Mouse (Mus musculus): ENCODE results near the gene Ppp1r7.
"Not testable (repeated sequence)": the region's sequence is repeated elsewhere in the genome, so short reads cannot be mapped to it uniquely, and the experiment has no call there.

Ppp1r7 gene

DNA sequence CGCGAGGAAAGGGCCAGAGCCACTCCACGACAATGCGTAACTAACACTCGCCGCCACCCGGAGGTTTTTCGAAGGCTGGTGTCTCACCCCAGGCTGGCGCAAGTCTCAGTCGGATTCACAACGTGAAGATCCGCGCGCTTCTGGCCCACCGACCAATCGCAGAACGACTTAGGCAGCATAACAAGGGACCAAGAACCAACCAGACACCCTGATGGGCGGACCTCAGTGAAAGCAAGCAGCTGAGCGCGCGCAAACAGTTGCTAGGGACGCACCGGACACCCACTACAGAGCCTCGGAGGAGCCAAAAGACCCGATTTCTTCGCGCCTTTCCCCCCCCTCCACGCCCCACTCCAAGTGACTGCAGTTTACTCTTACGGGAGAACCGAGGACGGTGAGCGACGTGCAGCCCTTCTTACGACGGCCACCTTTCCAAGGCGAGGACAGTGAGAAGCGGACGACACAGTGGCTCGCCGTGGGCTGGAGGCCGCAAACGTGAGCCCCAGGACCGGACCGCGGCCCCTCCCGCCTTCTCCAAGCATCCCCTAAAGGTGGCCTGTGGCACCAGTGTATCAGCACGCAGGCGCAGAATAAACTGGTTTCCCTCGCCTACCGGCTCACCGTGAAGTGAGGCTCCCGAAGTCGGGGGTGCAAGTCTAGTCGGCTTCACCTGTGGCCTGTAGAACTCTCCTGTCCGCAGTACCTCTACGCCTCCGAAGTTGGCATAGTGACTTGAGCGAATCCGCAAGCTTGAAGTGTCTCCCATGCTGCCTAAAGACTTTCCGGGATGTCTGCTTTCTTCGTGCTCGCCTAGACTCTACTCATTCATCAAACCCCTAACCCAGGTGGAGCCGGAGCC lies at the start of gene Ppp1r7, which contains the start of gene Pask:
Ppp1r7 (plus strand) TSS at position 207 of the 856 bp plus-strand sequence.
Pask (minus strand) TSS at position 835 of the 856 bp plus-strand sequence.
- peak; percentile 97 for DNase-seq (ENCODE audit: low spot score)

DNA sequence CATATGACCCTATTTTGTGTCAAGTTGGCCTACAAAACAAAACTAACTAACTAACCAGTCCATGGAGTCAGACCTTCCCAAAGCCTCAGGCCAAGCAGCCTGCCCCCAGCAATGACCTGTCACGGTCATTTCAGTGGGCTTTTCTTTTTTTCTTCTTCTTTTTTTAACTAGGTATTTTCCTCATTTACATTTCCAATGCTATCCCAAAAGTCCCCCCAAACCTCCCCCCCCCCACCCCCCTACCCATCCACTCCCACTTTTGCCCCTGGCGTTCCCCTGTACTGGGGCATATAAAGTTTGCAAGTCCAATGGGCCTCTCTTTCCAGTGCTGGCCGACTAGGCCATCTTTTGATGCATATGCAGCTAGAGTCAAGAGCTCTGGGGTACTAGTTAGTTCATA lies 48.2 kb upstream of the Ppp1r7 start:
- DNase-seq (ENCODE audit: low spot score): not testable (repeated sequence)

DNA sequence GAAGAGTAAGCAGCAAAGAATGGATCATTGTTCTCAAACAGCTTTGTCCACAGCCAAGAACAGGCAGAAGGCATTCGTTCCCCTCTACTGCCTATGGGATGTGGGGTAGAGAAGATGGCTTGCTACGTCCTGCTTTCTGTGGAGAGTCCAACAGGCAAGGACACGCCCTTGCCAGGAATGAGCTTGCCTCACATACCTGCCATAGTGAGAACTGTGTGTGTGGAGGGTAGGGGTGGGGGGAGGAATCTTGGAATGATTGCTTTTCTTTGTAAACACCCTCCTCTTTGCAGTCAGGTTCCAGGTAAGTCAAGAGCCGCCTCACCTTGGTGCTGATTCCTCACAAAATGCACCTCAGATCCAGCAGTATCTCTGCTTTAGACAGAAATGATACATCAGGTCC lies 42.9 kb upstream of the Ppp1r7 start:
- no peak for DNase-seq (ENCODE audit: low spot score)

DNA sequence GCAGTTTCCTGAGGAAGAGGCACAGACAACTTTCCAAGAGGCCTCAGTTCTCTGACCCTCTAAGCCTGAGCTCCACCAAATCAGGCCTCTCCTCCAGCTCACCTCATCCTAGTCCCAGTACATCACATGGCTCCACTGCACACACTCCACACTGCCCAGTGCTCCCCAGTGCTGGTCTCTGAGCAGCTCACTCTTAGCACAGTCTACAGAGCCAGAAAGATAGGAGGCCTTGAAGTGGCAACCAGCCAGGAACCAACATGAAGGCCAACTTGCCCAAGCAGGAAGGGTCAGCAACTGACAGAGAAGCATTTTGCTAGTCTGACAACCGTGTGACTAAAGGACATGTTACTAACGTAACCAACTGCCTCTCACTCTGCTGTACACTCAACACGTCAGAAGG lies 42.1 kb upstream of the Ppp1r7 start:
- no peak for DNase-seq (ENCODE audit: low spot score)

DNA sequence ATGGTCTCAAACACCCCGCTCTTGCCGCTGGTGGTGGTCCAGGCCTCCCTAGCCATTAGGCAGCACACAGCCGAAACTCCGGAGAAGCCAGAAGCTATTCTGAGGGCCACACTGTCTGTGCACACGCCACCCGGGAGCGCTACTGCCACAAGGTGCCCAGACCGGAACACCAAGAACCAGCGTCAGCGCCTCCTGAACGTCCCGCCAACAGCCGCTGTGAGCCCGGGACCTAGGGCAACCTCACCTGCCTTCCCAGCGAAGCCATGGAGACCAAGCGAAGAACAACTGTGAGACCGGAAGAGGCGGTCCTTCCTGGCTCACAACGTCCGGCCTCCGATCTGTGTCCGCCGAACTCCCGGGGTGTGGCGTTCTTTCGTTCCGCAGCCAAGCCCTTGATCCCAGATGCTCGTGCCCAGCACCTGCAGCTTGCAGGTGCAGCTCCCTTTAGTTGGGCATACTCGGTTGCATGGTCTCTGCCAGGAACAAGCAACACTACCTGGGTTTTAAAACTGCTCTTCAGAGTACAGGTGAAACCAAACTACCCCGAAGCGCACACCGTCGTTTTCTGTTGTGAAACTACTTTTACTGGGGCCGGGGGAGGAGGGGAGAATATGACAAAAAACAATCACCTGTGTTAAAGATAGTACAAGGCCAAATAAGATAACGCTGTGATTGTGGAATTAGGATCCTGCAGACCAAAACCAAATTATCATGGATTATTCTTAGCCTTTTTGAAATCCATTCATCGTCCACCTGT lies 36.9 kb upstream of the Ppp1r7 start, which contains the start of gene Mterf4:
Mterf4 (minus strand) TSS at position 335 of the 757 bp plus-strand sequence.
- peak; percentile 85 for DNase-seq (ENCODE audit: low spot score)

DNA sequence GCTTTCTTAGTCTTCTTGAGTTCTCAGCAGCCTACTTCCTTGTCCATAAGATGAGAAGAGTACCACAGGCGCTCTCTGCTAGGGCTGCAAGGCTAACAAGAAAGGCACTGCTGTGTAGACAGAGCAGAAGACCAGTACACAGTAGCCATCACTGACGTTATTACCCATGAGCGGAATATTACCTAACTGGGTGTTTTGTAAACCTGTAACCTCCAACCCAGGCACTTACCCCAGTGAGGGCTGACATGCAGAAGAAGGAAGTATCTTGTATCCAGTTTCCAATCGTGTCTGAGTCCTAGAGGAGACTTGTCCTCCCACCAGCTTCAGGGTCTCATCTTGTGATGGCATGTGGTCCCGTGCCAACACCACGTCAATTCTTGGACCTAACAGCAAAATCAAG lies 18.7 kb upstream of the Ppp1r7 start:
- DNase-seq (ENCODE audit: low spot score): no peak

DNA sequence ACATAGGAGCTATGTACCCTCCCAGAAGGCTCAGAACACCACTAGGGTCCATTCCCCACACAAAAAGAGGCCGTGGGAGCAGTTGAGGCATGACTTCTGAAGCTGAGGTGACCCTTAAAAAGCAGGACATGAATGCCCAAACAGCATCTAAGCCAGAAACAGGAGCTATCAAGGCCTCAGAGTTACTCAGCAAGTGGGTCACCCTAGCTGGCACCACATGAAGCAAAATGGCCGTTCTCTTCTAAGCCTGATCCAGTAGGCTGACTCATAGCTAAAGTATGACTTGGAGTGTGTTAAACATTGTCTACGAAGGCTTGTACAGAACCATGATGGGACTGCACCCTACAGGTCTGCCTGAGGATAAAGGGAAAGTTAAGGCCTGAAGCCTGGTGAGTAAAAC lies 16.2 kb upstream of the Ppp1r7 start:
- no peak for DNase-seq (ENCODE audit: low spot score)

DNA sequence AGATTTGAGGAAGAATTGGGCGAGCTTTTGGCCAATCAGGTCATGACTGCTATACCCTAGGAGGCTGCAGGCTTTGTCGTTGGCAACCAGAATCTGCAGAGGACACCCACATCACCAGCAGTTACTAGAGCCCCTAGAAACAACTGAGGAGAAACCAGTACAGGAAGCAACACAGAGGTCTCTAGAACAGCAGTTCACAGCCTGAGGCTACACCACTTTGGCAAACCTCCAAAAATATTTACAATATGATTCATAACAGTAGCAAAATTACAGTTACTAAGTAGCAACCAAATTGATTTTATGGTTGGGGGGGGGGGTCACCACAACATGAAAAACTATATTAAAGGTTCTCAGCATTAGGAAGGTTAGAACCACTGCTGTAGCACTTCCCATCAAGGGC lies 8.0 kb upstream of the Ppp1r7 start:
- DNase-seq (ENCODE audit: low spot score): no peak

DNA sequence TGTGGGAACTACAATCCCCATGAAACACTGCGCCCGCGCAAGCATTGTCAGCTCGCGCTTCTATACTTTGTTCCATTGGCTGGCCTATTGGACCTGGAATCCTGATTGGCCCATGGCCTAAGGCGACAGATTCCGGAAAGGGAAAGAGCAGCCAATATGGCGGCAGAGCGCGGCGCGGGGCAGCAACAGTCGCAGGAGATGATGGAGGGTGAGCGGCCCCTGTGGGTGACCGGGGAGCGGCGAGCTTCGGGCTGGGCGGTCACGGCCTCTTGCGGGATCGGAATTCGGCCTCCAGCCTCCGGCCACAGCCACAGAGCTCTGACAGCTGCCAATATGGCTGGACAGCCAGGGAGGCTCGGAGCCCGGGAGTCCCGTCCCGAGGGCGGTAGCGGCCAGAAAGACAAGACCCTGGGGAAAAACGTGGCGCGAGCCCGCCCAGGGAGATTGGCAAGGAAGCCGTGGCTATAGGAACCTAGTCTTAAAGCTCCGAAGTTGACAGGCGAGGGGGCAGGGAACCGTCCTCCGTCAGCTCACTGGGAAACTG lies 922 bp downstream of the Ppp1r7 start:
- peak; percentile 98 for DNase-seq (ENCODE audit: low spot score)

DNA sequence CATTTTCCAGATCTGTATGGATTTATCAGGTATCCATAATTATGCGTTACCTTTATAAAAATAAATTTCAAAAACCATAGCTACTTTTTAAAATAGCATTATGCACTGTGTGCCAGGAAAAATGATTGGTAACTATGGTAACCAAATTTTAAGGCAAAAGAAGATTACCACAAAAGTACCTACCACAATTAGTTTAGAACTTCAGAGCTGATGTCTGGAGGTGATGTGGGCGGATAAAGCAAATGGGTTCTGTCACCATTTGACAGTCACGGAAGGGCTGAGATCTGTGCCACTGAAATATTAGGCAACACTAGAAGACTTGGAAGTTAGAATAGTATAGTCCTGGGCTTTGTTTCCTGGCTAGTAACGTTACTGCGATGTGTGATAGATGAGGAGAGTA lies 4.5 kb downstream of the Ppp1r7 start:
- DNase-seq (ENCODE audit: low spot score): no peak

DNA sequence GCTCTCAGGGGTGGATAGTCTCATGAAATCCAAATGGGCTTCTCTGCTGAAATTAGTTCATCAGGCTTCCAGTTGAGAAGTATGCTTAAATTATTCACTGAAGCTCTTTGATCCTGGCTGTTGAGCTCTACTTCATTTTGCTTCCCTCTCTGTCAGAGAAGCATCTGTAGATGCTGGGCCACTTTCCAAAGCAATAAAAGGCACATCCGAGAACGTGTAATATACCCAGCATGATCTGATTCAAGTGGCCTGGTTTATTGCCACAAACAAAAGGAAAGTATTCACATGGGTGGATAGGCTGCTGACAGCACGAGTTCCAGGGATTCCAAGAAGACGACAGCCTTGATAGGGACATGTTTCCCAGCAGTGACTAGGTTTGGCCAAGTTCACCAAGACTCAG lies 7.0 kb downstream of the Ppp1r7 start:
- no peak for DNase-seq (ENCODE audit: low spot score)

DNA sequence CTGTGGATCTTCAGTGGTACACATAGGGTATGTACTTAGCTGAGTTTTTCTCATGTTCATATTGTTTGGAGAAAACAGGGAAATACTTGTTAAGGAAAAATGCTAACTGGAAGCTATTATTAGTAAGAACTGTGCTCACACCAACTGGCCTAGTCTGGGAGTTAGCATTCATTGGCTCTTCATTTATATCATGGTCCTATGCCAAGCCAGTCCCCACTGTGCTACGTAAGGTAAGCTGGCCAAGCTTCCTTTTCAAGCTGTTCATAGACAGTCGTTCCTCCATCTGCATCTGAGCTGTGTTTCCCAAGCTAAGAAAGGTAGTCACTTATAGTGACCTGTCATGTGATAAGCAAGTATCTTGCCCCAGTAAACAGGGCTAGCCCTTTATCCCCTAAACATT lies 10.1 kb downstream of the Ppp1r7 start:
- no peak for DNase-seq (ENCODE audit: low spot score)

DNA sequence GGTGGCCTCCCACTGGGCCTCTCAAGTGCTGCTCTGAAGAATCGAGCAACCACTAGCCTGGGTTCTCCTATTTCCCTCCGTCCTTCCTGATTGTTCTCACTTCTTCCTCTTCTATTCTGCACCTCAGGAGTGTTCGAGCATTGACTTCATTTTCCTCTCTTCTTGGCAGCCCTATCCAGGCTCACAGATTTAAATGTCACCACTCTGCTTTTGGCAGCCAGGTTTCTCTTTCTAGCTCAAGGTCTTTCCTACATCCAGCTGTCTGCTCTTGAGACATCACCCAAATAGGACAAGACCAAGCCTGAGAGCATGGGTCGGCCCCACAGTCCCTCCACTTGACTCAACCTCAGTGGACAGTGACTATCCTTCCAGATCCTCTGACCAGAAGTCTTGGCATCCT lies 20.0 kb downstream of the Ppp1r7 start:
- DNase-seq (ENCODE audit: low spot score): no peak

DNA sequence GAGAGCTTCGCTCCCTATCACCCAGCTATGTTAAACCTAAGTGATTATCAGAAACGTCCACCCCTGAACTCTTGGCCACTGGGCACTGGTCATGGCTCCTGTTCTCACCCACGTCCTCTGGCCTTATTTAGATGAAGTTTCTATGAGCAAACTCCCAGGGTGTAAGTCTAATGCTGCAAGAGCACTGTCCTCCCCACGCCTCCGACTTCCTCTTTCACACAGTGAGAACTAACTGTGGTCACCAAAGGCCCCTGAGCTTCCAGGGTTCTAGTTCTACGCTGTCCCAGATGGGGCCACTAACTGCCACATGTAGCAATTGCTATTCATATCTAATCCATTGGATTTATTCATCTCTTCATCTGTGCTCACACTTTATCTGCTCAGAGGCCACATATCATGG lies 23.0 kb downstream of the Ppp1r7 start:
- DNase-seq (ENCODE audit: low spot score): no peak

DNA sequence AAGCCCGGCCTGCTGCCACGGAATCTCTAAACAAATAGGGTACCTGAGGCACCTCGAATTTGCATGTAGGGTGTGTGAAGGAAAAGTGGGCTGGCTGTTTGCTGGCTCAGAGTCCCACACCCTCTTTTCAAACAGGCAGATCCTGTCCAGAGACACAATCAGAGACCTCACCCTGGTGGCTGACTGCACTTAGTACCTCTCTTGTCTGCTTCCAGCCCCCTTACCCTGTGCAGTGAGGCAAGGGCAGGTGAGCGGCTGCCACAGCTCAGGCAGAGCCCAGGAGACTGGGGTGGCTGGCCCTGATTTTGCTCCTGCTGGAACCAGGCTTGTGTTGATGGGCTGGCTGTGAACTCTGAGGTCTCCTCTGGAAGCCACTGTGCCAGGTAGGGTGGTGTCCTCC lies 31.0 kb downstream of the Ppp1r7 start, which contains the start of gene Ano7:
Ano7 (plus strand) TSS at position 266 of the 400 bp plus-strand sequence.
- no peak for DNase-seq (ENCODE audit: low spot score)

DNA sequence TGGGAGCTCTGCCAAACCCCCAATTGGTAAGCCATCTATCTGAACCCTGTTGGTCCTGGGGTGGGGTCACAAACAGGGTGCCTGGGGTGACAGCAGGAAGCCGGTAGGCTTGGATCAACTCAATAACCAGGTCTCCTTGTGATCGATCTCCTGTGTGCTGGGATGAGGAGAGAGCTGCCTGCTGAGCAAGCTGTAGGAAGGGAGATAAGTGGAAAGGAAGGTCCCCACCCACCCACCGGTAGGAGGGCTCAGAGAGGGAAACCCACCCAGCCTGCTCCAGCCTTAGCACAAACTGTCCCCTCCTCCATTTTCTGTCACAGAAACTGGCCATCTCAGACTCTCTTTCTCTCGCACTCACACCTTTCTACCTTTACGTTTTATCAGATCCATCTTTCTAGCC lies 34.7 kb downstream of the Ppp1r7 start:
- no peak for DNase-seq (ENCODE audit: low spot score)

DNA sequence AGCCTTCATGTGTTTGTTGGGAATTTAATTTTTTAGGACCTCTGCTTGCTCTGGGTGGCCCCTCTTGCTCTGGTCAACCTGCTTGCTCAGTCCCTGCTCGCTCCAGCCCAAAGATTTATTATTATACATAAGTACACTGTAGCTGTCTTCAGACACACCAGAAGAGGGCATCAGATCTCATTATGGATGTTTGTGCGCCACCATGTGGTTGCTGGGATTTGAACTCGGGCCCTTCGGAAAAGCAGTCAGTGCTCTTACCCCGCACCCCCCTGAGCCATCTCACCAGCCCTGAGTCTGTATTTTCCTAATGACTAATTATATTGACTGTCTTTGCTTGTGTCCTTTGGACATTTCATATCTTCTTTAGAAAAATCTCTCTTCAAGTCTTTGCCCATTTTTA lies 36.5 kb downstream of the Ppp1r7 start:
- no peak for DNase-seq (ENCODE audit: low spot score)

DNA sequence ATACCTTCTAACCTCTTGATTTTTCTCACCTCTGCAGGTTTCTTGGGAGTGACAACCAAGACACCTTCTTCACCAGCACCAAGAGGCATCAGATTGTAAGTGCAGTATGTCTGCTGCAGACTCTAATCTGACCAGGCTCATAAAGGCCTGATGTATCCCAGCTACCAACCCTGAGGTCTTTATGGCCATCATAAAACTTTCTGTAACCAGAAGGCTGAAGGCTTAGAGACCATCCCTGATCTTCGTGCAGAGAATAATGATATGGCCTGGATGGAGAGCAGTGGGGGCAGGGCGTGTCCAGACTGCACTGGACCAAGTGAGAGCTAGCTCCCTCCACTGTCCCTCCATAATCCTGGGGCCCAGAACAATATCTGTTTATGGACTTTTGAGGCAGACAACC lies 44.5 kb downstream of the Ppp1r7 start:
- no peak for DNase-seq (ENCODE audit: low spot score)

DNA sequence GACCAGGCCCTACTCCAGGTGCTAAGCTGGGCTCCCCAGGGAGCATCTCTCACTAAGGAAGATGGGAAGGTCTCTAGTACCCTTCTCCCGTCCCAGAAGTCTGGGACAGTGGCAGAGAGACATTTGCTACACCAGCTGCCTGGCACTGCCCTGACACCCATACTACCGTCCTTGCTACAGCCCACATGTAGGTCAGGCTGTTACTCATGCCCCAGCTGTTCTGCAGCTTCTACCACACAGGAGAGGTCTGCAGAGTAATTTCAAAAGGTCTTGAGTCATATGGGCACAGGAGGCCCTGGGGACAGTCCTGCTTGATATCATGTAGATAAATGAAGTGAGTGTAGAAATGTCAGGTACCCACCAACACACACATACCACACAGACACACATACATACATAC lies 46.3 kb downstream of the Ppp1r7 start:
- no peak for DNase-seq (ENCODE audit: low spot score)

DNA sequence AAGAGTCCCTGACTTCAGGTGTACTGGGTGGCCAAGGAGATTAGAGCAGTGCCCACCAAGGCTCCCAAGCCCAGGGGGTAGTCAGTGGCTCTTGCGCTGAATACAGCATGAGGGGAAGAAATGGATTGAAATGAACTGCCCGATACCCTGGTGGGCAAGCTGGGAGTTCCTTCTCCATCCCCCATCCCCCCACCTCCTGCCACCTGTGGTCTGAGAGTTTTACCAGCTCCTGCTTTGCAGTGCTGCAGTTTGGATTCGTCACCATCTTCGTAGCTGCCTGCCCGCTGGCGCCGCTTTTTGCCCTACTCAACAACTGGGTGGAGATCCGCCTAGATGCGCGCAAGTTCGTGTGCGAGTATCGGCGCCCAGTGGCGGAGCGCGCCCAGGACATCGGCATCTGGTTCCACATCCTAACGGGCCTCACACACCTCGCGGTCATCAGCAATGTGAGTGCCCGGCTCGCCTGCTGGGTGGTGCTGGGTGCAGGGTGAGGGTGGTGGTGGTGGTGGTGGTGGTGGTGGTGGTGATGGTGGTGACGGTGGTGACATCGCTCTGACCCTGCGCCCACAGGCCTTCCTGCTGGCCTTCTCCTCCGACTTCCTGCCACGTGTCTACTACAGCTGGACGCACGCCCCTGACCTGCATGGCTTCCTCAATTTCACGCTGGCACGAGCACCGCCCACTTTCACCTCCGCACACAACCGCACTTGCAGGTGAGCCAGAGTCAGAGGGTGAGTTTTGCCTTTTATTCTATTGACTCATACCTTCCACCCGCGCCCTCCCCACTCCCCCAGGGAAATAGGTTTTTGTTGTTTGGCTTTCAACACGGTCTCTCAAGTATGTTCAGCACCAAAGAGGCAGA lies 58.8 kb downstream of the Ppp1r7 start:
- peak; percentile 17 for DNase-seq (ENCODE audit: low spot score)

DNA sequence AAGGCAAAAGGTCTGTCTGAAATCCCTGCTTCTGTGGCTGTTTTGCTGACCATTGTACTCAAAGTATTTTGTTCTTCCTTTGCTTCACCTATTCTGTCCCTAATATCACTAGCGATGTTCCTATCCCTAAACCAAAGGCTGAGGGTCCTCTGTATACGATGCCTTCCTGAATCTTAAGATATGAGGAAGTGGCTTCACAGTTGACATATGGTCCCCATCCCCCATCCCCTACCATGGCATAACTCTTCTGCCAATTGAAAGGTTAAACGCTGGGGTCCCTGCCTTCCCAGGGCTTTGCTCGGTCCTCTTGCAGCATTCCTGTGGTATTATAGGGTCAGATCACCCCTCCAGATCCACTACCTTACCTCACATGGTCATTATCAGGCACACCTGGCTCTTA lies 60.7 kb downstream of the Ppp1r7 start:
- no peak for DNase-seq (ENCODE audit: low spot score)
